Mouse (Mus musculus): ENCODE measurements around the gene Tef.

The Tef gene

GRCm38 (mm10) chr15:81829208-81829580 is 27.0 kb downstream of the Tef start:
- no peak for DNase-seq

- DNase-seq: no peak
These were observed 28.3 kb downstream of the Tef start for GRCm38 (mm10) chr15:81830530-81830929.

GRCm38 (mm10) chr15:81831136-81831825 is 29.1 kb downstream of the Tef start:
- DNase-seq: peak; percentile 92 to 95

- DNase-seq: peak in 1 of 2 experiments; percentile 70
These were observed 30.0 kb downstream of the Tef start for GRCm38 (mm10) chr15:81832219-81832618.

- no peak for DNase-seq
These were observed 31.3 kb downstream of the Tef start for GRCm38 (mm10) chr15:81833481-81833880.

GRCm38 (mm10) chr15:81834171-81834841 is 32.1 kb downstream of the Tef start:
- DNase-seq: no peak

GRCm38 (mm10) chr15:81835007-81835880 is 33.0 kb downstream of the Tef start:
- DNase-seq: peak; percentile 75 to 81

- DNase-seq: peak; percentile 94 to 98
These were observed 34.1 kb downstream of the Tef start for GRCm38 (mm10) chr15:81836124-81836821.

GRCm38 (mm10) chr15:81836966-81837920 is 35.0 kb downstream of the Tef start:
- peak; percentile 67 to 71 for DNase-seq

GRCm38 (mm10) chr15:81838554-81839235 is 36.5 kb downstream of the Tef start:
- peak in 1 of 2 experiments; percentile 74 for DNase-seq

- peak; percentile 97 to 98 for DNase-seq
These were observed 37.4 kb downstream of the Tef start for GRCm38 (mm10) chr15:81839634-81840033.

- DNase-seq: no peak
These were observed 38.1 kb downstream of the Tef start for GRCm38 (mm10) chr15:81840306-81840705.

- no peak for DNase-seq
These were observed 40.1 kb downstream of the Tef start for GRCm38 (mm10) chr15:81842275-81842674.

- no peak for DNase-seq
These were observed 42.9 kb downstream of the Tef start for GRCm38 (mm10) chr15:81845033-81845625.

GRCm38 (mm10) chr15:81845724-81846123 is 43.5 kb downstream of the Tef start:
- peak; percentile 83 to 85 for DNase-seq

GRCm38 (mm10) chr15:81846755-81847154 is 44.5 kb downstream of the Tef start:
- DNase-seq: no peak

- no peak for DNase-seq
These were observed 44.9 kb downstream of the Tef start for GRCm38 (mm10) chr15:81847161-81847560.

GRCm38 (mm10) chr15:81847861-81848260 is 45.6 kb downstream of the Tef start:
- DNase-seq: no peak

- DNase-seq: peak in 1 of 2 experiments; percentile 74
These were observed 46.1 kb downstream of the Tef start for GRCm38 (mm10) chr15:81848301-81848700.

GRCm38 (mm10) chr15:81849104-81849503 is 46.9 kb downstream of the Tef start:
- no peak for DNase-seq

GRCm38 (mm10) chr15:81850718-81851117 is 48.5 kb downstream of the Tef start:
- no peak for DNase-seq

Data from kidney, adult 8-10 months (tissue).